Mouse (Mus musculus) stomach, postnatal 0 days (tissue): ENCODE measurements around the gene Aldh1l1. TPM values are rescaled to one million over a fixed set of nuclear protein-coding genes. Genes with fewer than 3 reads are reported as not detected.

Source experiments
- ATAC-seq: fragments of 200-750 bp; cut with Nextera tagmentation; 2 replicates; pipeline ENCODE4 v1.8.0; 2017; ENCODE audit not compliant: low FRiP score, low TSS enrichment
- DNase-seq: peaks from one replicate; pipeline ENCODE4 v3.0.0-alpha.2; 2016; ENCODE audit warnings: low spot score
- H3K27ac ChIP-seq: fragments of 300-500 bp; sonication (generic); replicated peaks from 2 replicates; pipeline ENCODE4 v1.5.1; 2014; ENCODE audit warnings: mild to moderate bottlenecking, control low read depth
- H3K27me3 ChIP-seq: fragments of 300-500 bp; sonication (generic); 2 replicates; pipeline ENCODE4 v1.6.1; 2014; ENCODE audit warnings: low read length; ENCODE audit not compliant: control insufficient read depth, insufficient read depth
- H3K36me3 ChIP-seq: fragments of 300-500 bp; sonication (generic); 2 replicates; pipeline ENCODE4 v1.6.1; 2014; ENCODE audit warnings: low read length, mixed read lengths; ENCODE audit not compliant: control insufficient read depth, insufficient read depth
- H3K4me1 ChIP-seq: fragments of 300-500 bp; sonication (generic); replicated peaks from 2 replicates; pipeline ENCODE4 v1.6.1; 2014; ENCODE audit warnings: antibody characterized with exemption; ENCODE audit not compliant: control insufficient read depth, insufficient read depth
- H3K4me2 ChIP-seq: fragments of 300-500 bp; sonication (generic); replicated peaks from 2 replicates; pipeline ENCODE4 v1.6.1; 2014; ENCODE audit warnings: low read depth, mild to moderate bottlenecking, control low read depth, moderate library complexity
- H3K4me3 ChIP-seq: fragments of 300-500 bp; sonication (generic); 2 replicates; pipeline ENCODE4 v1.5.1; 2014; ENCODE audit warnings: low read depth, low read length, control low read depth
- H3K9ac ChIP-seq: fragments of 300-500 bp; sonication (generic); 2 replicates; pipeline ENCODE4 v1.6.1; 2014; ENCODE audit warnings: mild to moderate bottlenecking, low read length, control low read depth, mixed read lengths
- H3K9me3 ChIP-seq: fragments of 300-500 bp; sonication (generic); 2 replicates; pipeline ENCODE4 v1.6.1; 2016; ENCODE audit warnings: low read length; ENCODE audit not compliant: control insufficient read depth
- CTCF ChIP-seq: IDR thresholded peaks from 2 replicates; pipeline ENCODE4 v1.5.1; 2016; ENCODE audit warnings: antibody characterized with exemption, low read depth, mild to moderate bottlenecking, moderate library complexity
- EP300 ChIP-seq: optimal IDR thresholded peaks from 2 replicates; pipeline ENCODE3; 2016; ENCODE audit warnings: antibody characterized with exemption
- WGBS: fragments of 180-500 bp; shearing (Covaris S2); extraction: QIAGEN DNeasy Blood & Tissue Kit; methylation state at CpG from one replicate; pipeline ENCODE4 v1.1.7; 2014; 5-methylcytosine and 5-hydroxymethylcytosine counted together
- polyA plus RNA-seq: library from polyadenylated mRNA; unstranded; fragments of >200 nt; fragmentation: Nextera tagmentation; extraction: Ambion mirVana; gene quantifications from 2 replicates; pipeline ENCODE4 v1.2.1, GENCODE M21; 2015

Gene Aldh1l1
- polyA plus RNA-seq, 1 experiment from 2014 or later = 6.6 TPM

- peak; percentile 60 for ATAC-seq
- 0 out of 2 replicates have a peak overlapping the region, but pooled peaks have one; percentile 8 for H3K9ac ChIP-seq
- WGBS = 67% methylated on average over 19 of the region's 19 CpGs
- no peaks in the 10 kb centered on the region for H3K36me3 ChIP-seq
- DNase-seq = peak; percentile 58
- H3K4me3 ChIP-seq = no peak overlapping the region
- TF ChIP-seq EP300 = no peak
- TF ChIP-seq CTCF = no peak
- no peak overlapping the region for H3K27ac ChIP-seq
- H3K4me1 ChIP-seq = 0 out of 2 replicates have a peak, but pooled peaks cover 3% of the 10 kb centered on the region
- no peaks in the 10 kb centered on the region for H3K9me3 ChIP-seq
- H3K4me2 ChIP-seq = no peak overlapping the region
- no peaks in the 10 kb centered on the region for H3K27me3 ChIP-seq
Observed at GRCm38 (mm10) chr6:90618821-90619636, 132.8 kb downstream of the Aldh1l1 start.

GRCm38 (mm10) chr6:90619936-90620335 lies 133.7 kb downstream of the Aldh1l1 start:
- Histone ChIP-seq H3K4me3 (no peak overlapping the region), H3K27me3 (no peaks in the 10 kb centered on the region), H3K4me2 (no peak overlapping the region), H3K9me3 (no peaks in the 10 kb centered on the region), H3K4me1 (peaks cover 3% of the 10 kb centered on the region; the same call in 1 of the 2 replicates), H3K36me3 (no peaks in the 10 kb centered on the region), H3K27ac (no peak overlapping the region), H3K9ac (no peak overlapping the region)
- no peak for TF ChIP-seq EP300
- TF ChIP-seq CTCF = no peak
- DNase-seq = no peak
- 81% methylated on average over 5 of the region's 5 CpGs for WGBS
- no peak for ATAC-seq

GRCm38 (mm10) chr6:90620791-90621583 lies 134.8 kb downstream of the Aldh1l1 start:
- Histone ChIP-seq H3K4me2 (no peak overlapping the region), H3K36me3 (no peaks in the 10 kb centered on the region), H3K4me3 (no peak overlapping the region), H3K27ac (no peak overlapping the region), H3K9me3 (no peaks in the 10 kb centered on the region), H3K9ac (no peak overlapping the region), H3K27me3 (no peaks in the 10 kb centered on the region), H3K4me1 (peaks cover 3% of the 10 kb centered on the region; the same call in 1 of the 2 replicates)
- WGBS = 64% methylated on average over 9 of the region's 9 CpGs
- DNase-seq (no peak), ATAC-seq (peak; percentile 19; the same call in 1 of the 2 replicates)
- TF ChIP-seq EP300 (no peak), CTCF (no peak)

- Histone ChIP-seq H3K9ac (no peak overlapping the region), H3K4me3 (no peak overlapping the region), H3K27ac (no peak overlapping the region), H3K4me2 (no peak overlapping the region), H3K9me3 (no peaks in the 10 kb centered on the region), H3K4me1 (peaks cover 3% of the 10 kb centered on the region; the same call in 1 of the 2 replicates), H3K36me3 (no peaks in the 10 kb centered on the region), H3K27me3 (no peaks in the 10 kb centered on the region)
- ATAC-seq (no peak), DNase-seq (no peak)
- TF ChIP-seq EP300 = no peak
- no peak for TF ChIP-seq CTCF
- WGBS = 38% methylated on average over 6 of the region's 6 CpGs
Observed at GRCm38 (mm10) chr6:90621584-90621890, 135.3 kb downstream of the Aldh1l1 start.

GRCm38 (mm10) chr6:90622758-90623455 lies 136.7 kb downstream of the Aldh1l1 start:
- WGBS = 48% methylated on average over 11 of the region's 11 CpGs
- peak; percentile 26 for DNase-seq
- H3K27ac ChIP-seq = no peak overlapping the region

More at GRCm38 (mm10) chr6:90622758-90623455, 136.7 kb downstream of the Aldh1l1 start:
- no peak overlapping the region; the same call in 1 of the 2 replicates for H3K9ac ChIP-seq
- H3K36me3 ChIP-seq = no peaks in the 10 kb centered on the region
- H3K4me1 ChIP-seq = peaks cover 3% of the 10 kb centered on the region; the same call in 1 of the 2 replicates
- no peak for ATAC-seq
- no peak overlapping the region for H3K4me3 ChIP-seq
- H3K27me3 ChIP-seq = no peaks in the 10 kb centered on the region
- H3K4me2 ChIP-seq = no peak overlapping the region
- TF ChIP-seq EP300 = no peak
- TF ChIP-seq CTCF = no peak
- H3K9me3 ChIP-seq = no peaks in the 10 kb centered on the region
